Mouse (Mus musculus) lung, adult 2 months (tissue): ENCODE data around the gene Gca. TPM values are rescaled to one million over a fixed set of nuclear protein-coding genes. Genes with fewer than 3 reads are reported as not detected.

Experiments used
- DNase-seq: peaks from one replicate; pipeline ENCODE4 v3.0.0; 2022
- H3K4me1 ChIP-seq: fragments of 200-500 bp; 2 replicates; pipeline ENCODE4 v1.6.1; 2011; ENCODE audit warnings: low read length; ENCODE audit not compliant: control insufficient read depth, insufficient read depth
- H3K4me3 ChIP-seq: fragments of 200-500 bp; replicated peaks from 2 replicates; pipeline ENCODE3; 2011; ENCODE audit warnings: low read depth, mild to moderate bottlenecking, control low read depth, low read length; ENCODE audit errors: extremely low read depth
- CTCF ChIP-seq: fragments of 200-500 bp; IDR thresholded peaks from 2 replicates; pipeline ENCODE4 v1.5.1; 2011; ENCODE audit warnings: mild to moderate bottlenecking, low read length, control low read depth; ENCODE audit not compliant: insufficient read depth
- POLR2A ChIP-seq: fragments of 200-500 bp; IDR thresholded peaks from 2 replicates; pipeline ENCODE4 v1.6.1; 2011; ENCODE audit warnings: low read depth, mild to moderate bottlenecking, control low read depth, low read length, borderline replicate concordance; ENCODE audit errors: extremely low read depth
- WGBS: fragments of 180-500 bp; shearing (Covaris S2); methylation state at CpG from one replicate; pipeline ENCODE4 v1.1.7; 2018; 5-methylcytosine and 5-hydroxymethylcytosine counted together
- polyA plus RNA-seq: library from polyadenylated mRNA; depleted of rRNA; stranded (reverse); fragments of >200 nt; gene quantifications from 2 replicates; pipeline ENCODE4 v1.2.3, GENCODE M21; 2012; rRNA removed

Gca gene
- polyA plus RNA-seq, 1 experiment = 9.5 TPM

DNA sequence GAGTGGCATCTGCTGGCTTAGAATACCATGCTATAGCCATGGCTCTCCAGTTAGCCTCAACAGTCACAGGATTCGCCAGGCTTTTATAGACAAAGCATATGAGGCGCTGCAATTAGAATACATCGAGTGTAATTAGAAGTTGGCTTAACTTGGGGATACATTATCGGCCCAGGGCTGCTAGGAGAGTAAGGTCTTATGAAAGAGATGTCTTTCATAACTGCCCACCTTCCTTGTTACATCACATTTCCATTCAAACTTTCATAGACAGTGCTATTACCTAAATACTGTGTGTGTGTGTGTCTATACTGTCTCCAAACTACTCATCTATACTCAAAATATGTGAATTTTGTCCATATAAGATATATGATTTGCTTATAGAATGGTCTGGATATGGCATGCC lies 51.2 kb downstream of the Gca start:
- no peak overlapping the region for H3K4me3 ChIP-seq
- TF ChIP-seq CTCF = no peak
- TF ChIP-seq POLR2A = no peak
- H3K4me1 ChIP-seq = no peaks in the 10 kb centered on the region
- DNase-seq = no peak
- 87% methylated on average over 4 of the region's 4 CpGs for WGBS

DNA sequence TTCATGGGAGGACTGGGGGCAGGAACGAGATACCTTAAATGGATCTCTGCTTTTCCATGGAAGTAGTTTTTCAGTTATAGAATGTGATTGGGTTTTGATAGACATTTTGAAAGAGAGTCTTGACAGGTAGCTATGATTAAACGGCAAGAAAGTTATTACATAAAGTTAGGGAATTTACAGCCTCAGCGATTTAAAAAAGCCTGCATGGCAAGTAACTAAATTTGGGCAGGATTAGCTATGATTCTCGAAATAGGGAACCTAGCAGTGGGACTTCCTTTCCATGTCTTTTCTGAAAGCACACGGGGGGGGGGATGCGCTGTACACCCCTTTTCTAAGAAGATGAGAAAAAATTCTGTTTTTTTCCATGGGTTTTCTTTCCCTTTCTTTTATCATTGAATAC lies 53.2 kb downstream of the Gca start:
- 77% methylated on average over 6 of the region's 6 CpGs for WGBS
- TF ChIP-seq CTCF (no peak), POLR2A (no peak)
- Histone ChIP-seq H3K4me1 (no peaks in the 10 kb centered on the region), H3K4me3 (no peak overlapping the region)
- DNase-seq = no peak

DNA sequence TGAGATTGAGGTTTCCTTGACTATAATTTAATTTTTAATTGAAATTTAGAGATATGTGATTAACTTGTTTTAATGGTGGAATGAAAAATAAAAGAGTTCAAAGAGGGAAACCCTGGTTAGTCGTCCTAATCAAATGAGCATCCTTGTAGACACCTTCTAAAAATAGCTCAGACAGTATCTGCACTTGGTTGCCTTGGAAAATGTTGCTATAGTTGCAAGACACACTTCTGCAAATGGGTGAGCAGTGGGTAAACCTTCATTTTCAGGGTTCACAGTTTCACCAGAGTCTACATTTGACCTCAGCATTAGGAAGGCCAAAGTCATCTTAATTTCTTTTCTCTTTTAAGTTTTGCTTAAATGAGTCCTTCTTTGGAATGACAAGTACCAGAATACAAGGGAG lies 54.3 kb downstream of the Gca start:
- 27% methylated on average over 1 of the region's 1 CpGs for WGBS
- TF ChIP-seq CTCF (no peak), POLR2A (no peak)
- Histone ChIP-seq H3K4me1 (no peaks in the 10 kb centered on the region), H3K4me3 (no peak overlapping the region)
- DNase-seq = no peak

- no peak for DNase-seq
- WGBS = 28% methylated on average over 1 of the region's 1 CpGs
- H3K4me3 ChIP-seq = no peak overlapping the region
- no peaks in the 10 kb centered on the region for H3K4me1 ChIP-seq
- no peak for TF ChIP-seq CTCF
- TF ChIP-seq POLR2A = no peak
These were observed 61.9 kb downstream of the Gca start for GRCm38 (mm10) chr2:62725946-62726345.

DNA sequence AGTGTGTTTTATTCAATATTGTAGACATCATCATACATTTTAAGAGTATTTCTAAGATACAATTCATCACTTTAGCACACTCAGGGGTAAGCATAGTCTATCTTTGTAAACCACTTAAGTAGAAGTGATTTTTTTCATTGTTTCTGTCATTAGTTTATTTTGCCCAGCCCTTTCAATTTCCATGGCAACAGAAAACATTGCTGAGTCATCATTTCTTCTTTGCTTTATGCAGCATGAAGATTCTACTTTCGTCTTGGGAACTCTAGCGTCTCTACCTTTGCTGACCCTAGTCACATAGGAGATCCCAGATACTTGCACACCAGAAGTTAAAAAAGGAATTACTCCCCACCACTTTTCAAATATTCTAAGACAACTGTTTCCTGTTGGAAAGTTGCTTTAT lies 63.6 kb downstream of the Gca start:
- TF ChIP-seq POLR2A (no peak), CTCF (no peak)
- 85% methylated on average over 2 of the region's 2 CpGs for WGBS
- Histone ChIP-seq H3K4me3 (no peak overlapping the region), H3K4me1 (no peaks in the 10 kb centered on the region)
- DNase-seq = no peak

DNA sequence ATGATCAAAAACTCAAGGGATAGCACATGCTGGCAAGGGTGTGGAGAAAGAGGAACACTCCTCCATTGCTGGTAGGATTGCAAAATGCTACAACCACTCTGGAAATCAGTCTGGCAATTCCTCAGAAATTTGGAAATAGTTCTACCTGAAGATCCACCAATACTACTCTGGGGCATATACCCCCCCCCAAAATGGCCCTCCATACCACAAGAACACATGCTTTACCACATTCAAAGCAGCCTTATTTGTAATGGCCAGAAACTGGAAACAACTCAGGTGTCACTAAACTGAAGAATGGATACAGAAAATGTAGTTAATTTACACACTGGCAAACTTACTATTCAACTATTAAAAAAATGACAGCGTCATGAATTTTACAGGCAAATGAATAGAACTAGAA lies 66.6 kb downstream of the Gca start:
- Histone ChIP-seq H3K4me1 (no peaks in the 10 kb centered on the region), H3K4me3 (no peak overlapping the region)
- WGBS = 73% methylated on average over 1 of the region's 1 CpGs
- TF ChIP-seq CTCF (no peak), POLR2A (no peak)
- DNase-seq = no peak

DNA sequence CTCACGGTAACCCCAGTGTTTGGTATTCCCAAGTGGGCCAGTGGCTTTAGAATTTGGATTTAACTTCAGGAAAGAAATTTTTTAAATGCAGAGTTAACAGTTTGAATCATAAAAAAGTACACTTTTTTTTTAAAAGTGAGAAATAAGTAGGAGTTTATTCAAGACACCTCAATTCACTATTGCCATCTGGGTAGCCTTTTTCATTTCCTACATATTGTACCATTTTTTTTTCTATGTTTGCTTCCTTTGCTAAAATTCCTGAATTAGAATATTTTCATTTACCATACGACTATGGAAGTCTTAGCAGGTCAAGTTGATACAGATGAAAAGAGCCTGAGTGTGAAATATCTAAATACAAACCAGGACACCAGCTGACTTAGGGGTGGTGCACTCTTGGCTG lies 79.0 kb downstream of the Gca start:
- no peak overlapping the region for H3K4me3 ChIP-seq
- no peak for DNase-seq
- H3K4me1 ChIP-seq = no peaks in the 10 kb centered on the region
- WGBS = 63% methylated on average over 2 of the region's 2 CpGs
- TF ChIP-seq CTCF (no peak), POLR2A (no peak)

Other genes with a start within 250 kb of the Gca start
- gene Gcg, start 180.6 kb upstream of the Gca start, polyA plus RNA-seq = not detected in 2 replicates
- 0.19 and 0.64 TPM in 2 replicates for gene Fap, start 90.2 kb upstream of the Gca start, polyA plus RNA-seq
- gene Ifih1, start 18.0 kb upstream of the Gca start, polyA plus RNA-seq = 7.6 and 9.7 TPM in 2 replicates